Mouse (Mus musculus): ENCODE results near the gene Prcc.

GRCm38 (mm10) chr3:87929341-87930077, 44.1 kb upstream of the Prcc start:
- TF ChIP-seq CTCF (IDR thresholded peaks at IDR 0.05; ENCODE audit: low read depth) (no peak), EP300 (IDR thresholded peaks at IDR 0.05; ENCODE audit: low read depth) (no peak)

Data from heart, postnatal 0 days (tissue).